Mouse (Mus musculus) MEL (cell line): ENCODE data around the gene Cmc1. TPM values are rescaled to one million over a fixed set of nuclear protein-coding genes. Genes with fewer than 3 reads are reported as not detected.

ENCODE experiments used
- DNase-seq: peaks from one replicate; pipeline ENCODE4 v3.0.0; 2011; ENCODE audit warnings: low read depth, low spot score
- H3K27ac ChIP-seq: 2 replicates; pipeline ENCODE4 v1.5.1; 2012; ENCODE audit warnings: low read depth, mild to moderate bottlenecking, control low read depth, low read length, moderate library complexity; ENCODE audit not compliant: control insufficient read depth
- H3K27me3 ChIP-seq, 2 experiments: fragments of 150-350 bp in 1 of 2; sonication (generic) in 1 of 2; 2 replicates each; pipeline ENCODE4 v1.6.1; 2012; ENCODE audit warnings: low read length in 2 of 2, mild to moderate bottlenecking in 2 of 2, improper control_type of control experiment in 1 of 2, moderate library complexity in 1 of 2; ENCODE audit not compliant: insufficient read depth in 2 of 2, control insufficient read depth in 1 of 2
- H3K36me3 ChIP-seq, 2 experiments: 2 replicates each; pipeline ENCODE4 v1.6.1; 2012 to 2014; ENCODE audit warnings: low read length in 2 of 2, improper control_type of control experiment in 1 of 2, inconsistent platforms in 1 of 2, mild to moderate bottlenecking in 1 of 2; ENCODE audit not compliant: insufficient read depth in 2 of 2, control insufficient read depth in 1 of 2
- H3K4me1 ChIP-seq, 2 experiments: fragments of 150-350 bp in 1 of 2; sonication (generic) in 1 of 2; 2 replicates each; pipeline ENCODE4 v1.6.1; 2012; ENCODE audit warnings: low read length in 2 of 2, improper control_type of control experiment in 1 of 2, mild to moderate bottlenecking in 1 of 2; ENCODE audit not compliant: insufficient read depth in 2 of 2, control insufficient read depth in 1 of 2
- H3K4me3 ChIP-seq, 2 experiments: fragments of 150-350 bp in 1 of 2; sonication (generic) in 1 of 2; 2 replicates each; pipeline ENCODE4 v1.5.1; 2012; ENCODE audit warnings: low read depth in 2 of 2, low read length in 2 of 2, mild to moderate bottlenecking in 2 of 2, moderate library complexity in 2 of 2, control low read depth in 1 of 2, improper control_type of control experiment in 1 of 2; ENCODE audit not compliant: control insufficient read depth in 1 of 2, insufficient read depth in 1 of 2
- H3K79me2 ChIP-seq: 2 replicates; pipeline ENCODE4 v1.6.1; 2012; ENCODE audit warnings: mild to moderate bottlenecking, low read length, moderate library complexity; ENCODE audit not compliant: control insufficient read depth, poor library complexity, insufficient read depth
- H3K9ac ChIP-seq: 2 replicates; pipeline ENCODE4 v1.6.1; 2012; ENCODE audit warnings: low read depth, mild to moderate bottlenecking, control low read depth, low read length, moderate library complexity; ENCODE audit not compliant: control insufficient read depth, poor library complexity, severe bottlenecking
- H3K9me3 ChIP-seq: fragments of 150-350 bp; sonication (generic); replicated peaks from 2 replicates; pipeline ENCODE4 v1.6.1; 2012; ENCODE audit warnings: mild to moderate bottlenecking, low read length, improper control_type of control experiment, moderate library complexity; ENCODE audit not compliant: insufficient read depth
- BHLHE40 ChIP-seq: IDR thresholded peaks from 2 replicates; pipeline ENCODE4 v1.6.1; 2012; ENCODE audit warnings: low read depth, mild to moderate bottlenecking, inconsistent platforms, low read length, improper control_type of control experiment, borderline replicate concordance
- CTCF ChIP-seq, 3 experiments: IDR thresholded peaks in 2 of 3; conservative IDR thresholded peaks in 1 of 3; 2 replicates each; pipeline ENCODE4 v1.5.1; 2011 to 2012; ENCODE audit warnings: low read length in 3 of 3, low read depth in 2 of 3, mild to moderate bottlenecking in 2 of 3, improper control_type of control experiment in 1 of 3, inconsistent platforms in 1 of 3, mixed read lengths in 1 of 3, moderate library complexity in 1 of 3; ENCODE audit not compliant: control insufficient read depth in 1 of 3, insufficient read depth in 1 of 3, poor library complexity in 1 of 3, severe bottlenecking in 1 of 3
- ELF1 ChIP-seq: IDR thresholded peaks from 2 replicates; pipeline ENCODE4 v1.6.1; 2014; ENCODE audit warnings: low read depth, mild to moderate bottlenecking, inconsistent platforms, low read length, improper control_type of control experiment, moderate library complexity
- ETS1 ChIP-seq: IDR thresholded peaks from 2 replicates; pipeline ENCODE4 v1.6.1; 2012; ENCODE audit warnings: low read depth, mild to moderate bottlenecking, inconsistent platforms, low read length, improper control_type of control experiment, moderate library complexity
- GATA1 ChIP-seq: IDR thresholded peaks from 2 replicates; pipeline ENCODE4 v1.6.1; 2011; ENCODE audit warnings: low read depth, low read length, improper control_type of control experiment
- JUND ChIP-seq: IDR thresholded peaks from 2 replicates; pipeline ENCODE4 v1.6.1; 2011; ENCODE audit warnings: low read depth, mild to moderate bottlenecking, improper control_type of control experiment, low read length
- KAT2A ChIP-seq: conservative IDR thresholded peaks from 2 replicates; pipeline ENCODE4 v1.6.1; 2012; ENCODE audit warnings: low read depth, low read length, improper control_type of control experiment, inconsistent platforms
- MAFK ChIP-seq: IDR thresholded peaks from 2 replicates; pipeline ENCODE4 v1.6.1; 2011; ENCODE audit warnings: low read depth, mild to moderate bottlenecking, low read length, improper control_type of control experiment, borderline replicate concordance
- MAX ChIP-seq: IDR thresholded peaks from 2 replicates; pipeline ENCODE4 v1.6.1; 2011; ENCODE audit warnings: low read length, improper control_type of control experiment
- MEF2A ChIP-seq: IDR thresholded peaks from 2 replicates; pipeline ENCODE4 v1.6.1; 2014; ENCODE audit warnings: low read depth, mild to moderate bottlenecking, inconsistent platforms, low read length, improper control_type of control experiment; ENCODE audit not compliant: poor library complexity, insufficient replicate concordance, severe bottlenecking; ENCODE audit errors: extremely low read depth
- MXI1 ChIP-seq: IDR thresholded peaks from 2 replicates; pipeline ENCODE4 v1.6.1; 2011; ENCODE audit warnings: mild to moderate bottlenecking, low read depth, low read length, improper control_type of control experiment
- MYB ChIP-seq: IDR thresholded peaks from 2 replicates; pipeline ENCODE4 v1.6.1; 2011; ENCODE audit warnings: mild to moderate bottlenecking, low read depth, low read length, improper control_type of control experiment
- MYC ChIP-seq: IDR thresholded peaks from 2 replicates; pipeline ENCODE4 v1.6.1; 2011; ENCODE audit warnings: low read depth, mild to moderate bottlenecking, low read length, improper control_type of control experiment, moderate library complexity
- NELFE ChIP-seq: IDR thresholded peaks from 2 replicates; pipeline ENCODE4 v1.6.1; 2011; ENCODE audit warnings: low read depth, low read length, improper control_type of control experiment
- POLR2AphosphoS5 ChIP-seq: IDR thresholded peaks from 2 replicates; pipeline ENCODE4 v1.6.1; 2012; ENCODE audit warnings: low read depth, borderline replicate concordance, mild to moderate bottlenecking, inconsistent platforms, low read length, moderate library complexity, mixed read lengths
- SIN3A ChIP-seq: IDR thresholded peaks from 2 replicates; pipeline ENCODE4 v1.6.1; 2012; ENCODE audit warnings: low read length, improper control_type of control experiment, inconsistent platforms
- TAL1 ChIP-seq: IDR thresholded peaks from 2 replicates; pipeline ENCODE4 v1.6.1; 2012; ENCODE audit warnings: mild to moderate bottlenecking, inconsistent platforms, low read length, moderate library complexity, mixed read lengths
- USF1 ChIP-seq: IDR thresholded peaks from 2 replicates; pipeline ENCODE4 v1.6.1; 2014; ENCODE audit warnings: low read depth, mild to moderate bottlenecking, inconsistent platforms, low read length, improper control_type of control experiment, moderate library complexity
- USF2 ChIP-seq, 2 experiments: IDR thresholded peaks; 2 replicates each; pipeline ENCODE4 v1.6.1; 2011 to 2012; ENCODE audit warnings: improper control_type of control experiment in 2 of 2, low read length in 2 of 2, borderline replicate concordance in 1 of 2, inconsistent platforms in 1 of 2, low read depth in 1 of 2, mild to moderate bottlenecking in 1 of 2; ENCODE audit not compliant: insufficient read depth in 1 of 2
- ZC3H11A ChIP-seq: IDR thresholded peaks from 2 replicates; pipeline ENCODE4 v1.6.1; 2012; ENCODE audit warnings: low read depth, mild to moderate bottlenecking, inconsistent platforms, low read length, improper control_type of control experiment
- ZNF384 ChIP-seq: IDR thresholded peaks from 2 replicates; pipeline ENCODE4 v1.6.1; 2012; ENCODE audit warnings: low read depth, mild to moderate bottlenecking, inconsistent platforms, low read length, improper control_type of control experiment
- polyA plus RNA-seq, 2 experiments: library from polyadenylated mRNA; stranded (reverse) in 1 of 2; unstranded in 1 of 2; fragments of >175 nt in 1 of 2; fragments of >200 nt in 1 of 2; gene quantifications; 2 replicates each; pipeline versions ENCODE4 v1.2.1 to v1.2.4; 2012; ENCODE audit warnings: low replicate concordance in 2 of 2, low read depth in 1 of 2; ENCODE audit not compliant: insufficient read length in 2 of 2, insufficient read depth in 1 of 2, missing spikeins in 1 of 2
- total RNA-seq: library from RNA; depleted of rRNA; stranded (reverse); fragments of 300-350 nt; gene quantifications from 2 replicates; pipeline ENCODE4 v1.2.3, GENCODE M21; 2012

Cmc1 gene
- total and polyA plus RNA-seq, 3 experiments, result 35.9 to 36.0 TPM; not detected in 1

DNA sequence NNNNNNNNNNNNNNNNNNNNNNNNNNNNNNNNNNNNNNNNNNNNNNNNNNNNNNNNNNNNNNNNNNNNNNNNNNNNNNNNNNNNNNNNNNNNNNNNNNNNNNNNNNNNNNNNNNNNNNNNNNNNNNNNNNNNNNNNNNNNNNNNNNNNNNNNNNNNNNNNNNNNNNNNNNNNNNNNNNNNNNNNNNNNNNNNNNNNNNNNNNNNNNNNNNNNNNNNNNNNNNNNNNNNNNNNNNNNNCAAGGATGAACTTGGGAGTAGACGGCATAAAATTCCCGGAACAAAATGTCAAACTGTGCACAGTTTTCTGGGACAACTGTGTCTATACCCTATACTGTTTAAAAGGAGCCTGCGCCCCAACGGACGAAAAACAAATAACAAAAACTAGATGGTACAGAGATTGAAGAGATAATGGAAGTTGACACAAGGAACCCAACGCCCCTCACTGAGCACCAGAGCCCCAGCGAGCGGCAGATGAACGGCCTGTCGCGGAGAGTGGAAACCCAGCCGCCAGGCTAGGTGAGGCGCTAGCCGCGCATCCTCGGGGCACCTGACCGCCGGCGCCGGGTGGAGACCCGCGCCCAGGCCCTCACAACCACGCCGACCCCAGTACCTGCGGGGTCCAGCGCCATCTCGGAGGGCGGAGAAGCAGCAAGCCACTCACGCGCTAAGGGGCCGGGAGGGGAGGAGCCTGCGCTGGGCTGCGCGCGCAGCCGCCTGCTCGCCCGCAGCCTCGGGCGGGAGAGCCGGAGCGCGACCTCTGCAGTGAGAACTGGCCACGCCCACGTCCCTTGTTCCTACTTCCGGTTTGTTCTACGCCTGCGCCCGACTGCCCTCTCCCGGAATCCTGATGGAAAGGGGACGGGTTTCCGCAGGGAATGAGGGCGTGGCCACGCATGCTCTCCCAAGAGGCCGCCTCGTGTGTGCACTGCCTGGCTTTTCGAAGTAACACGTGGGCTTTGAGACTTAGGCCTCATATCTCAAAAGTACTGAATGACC, at the start of gene Cmc1 (continued):
- 0 out of 2 replicates have a peak, but pooled peaks have one; percentile 18 for TF ChIP-seq MYB
- TF ChIP-seq MAX, result peak; percentile 98
- 0 out of 2 replicates have a peak, but pooled peaks have one; percentile 32 for TF ChIP-seq ZNF384
- no peak for TF ChIP-seq JUND
- TF ChIP-seq BHLHE40, result no peak
- no peak for TF ChIP-seq TAL1

- Histone ChIP-seq H3K4me3 (no peak overlapping the region), H3K27me3 (no peaks in the 10 kb centered on the region), H3K9me3 (no peaks in the 10 kb centered on the region), H3K36me3 (no peaks in the 10 kb centered on the region), H3K79me2 (no peaks in the 10 kb centered on the region), H3K9ac (no peak overlapping the region), H3K4me1 (no peaks in the 10 kb centered on the region), H3K27ac (no peak overlapping the region)
- peak; percentile 81; the same call in 1 of the 2 replicates for TF ChIP-seq POLR2AphosphoS5
- no peak for TF ChIP-seq MAFK
- no peak for DNase-seq
Observed at GRCm38 (mm10) chr9:118198557-118198956, 48.6 kb upstream of the Cmc1 start.

- Histone ChIP-seq H3K9ac (no peak overlapping the region), H3K27me3 (no peaks in the 10 kb centered on the region), H3K9me3 (no peaks in the 10 kb centered on the region), H3K36me3 (no peaks in the 10 kb centered on the region), H3K79me2 (no peaks in the 10 kb centered on the region), H3K4me1 (no peaks in the 10 kb centered on the region), H3K4me3 (no peak overlapping the region), H3K27ac (no peak overlapping the region)
- TF ChIP-seq ZC3H11A (no peak), MEF2A (no peak), MXI1 (no peak), ETS1 (no peak), ELF1 (no peak), GATA1 (no peak), BHLHE40 (no peak), SIN3A (no peak), USF2 (IDR thresholded peaks at IDR 0.05; ENCODE audit: borderline replicate concordance in 1 of 2, insufficient read depth in 1 of 2, low read depth in 1 of 2, low read length in 2 of 2) (no peak), CTCF (IDR thresholded peaks at IDR 0.05 in 2 of 3, conservative IDR thresholded peaks at IDR 0.05 in 1 of 3; ENCODE audit: control insufficient read depth in 1 of 3, insufficient read depth in 1 of 3, low read depth in 2 of 3, low read length in 3 of 3, poor library complexity in 1 of 3, severe bottlenecking in 1 of 3) (no peak), MYC (no peak), JUND (no peak), KAT2A (no peak), USF1 (no peak), NELFE (no peak)
- DNase-seq, result no peak
Observed at GRCm38 (mm10) chr9:118196661-118197390, 46.8 kb upstream of the Cmc1 start.
